Comparison of ENCODE assay signal across 8 mouse cellular contexts in genomic region chr2:91053181-91053933, GRCm38 (mm10). TPM values are rescaled to one million over a fixed set of nuclear protein-coding genes. Genes with fewer than 3 reads are reported as not detected.
DNase-seq lines count a peak whose midpoint lies in the region; ATAC-seq and TF ChIP-seq lines count a peak whose summit lies in the region.

No protein-coding gene starts in this region.

- intact Hi-C loops in gastrocnemius, postnatal 14 days (cut with DNase I; ENCODE audit: low total_unique reads): no loop called here
- intact Hi-C loops in gastrocnemius, postnatal 36 days (cut with DNase I): no loop called here

- no peak for TF ChIP-seq CTCF in intestine, postnatal 0 days (IDR thresholded peaks at IDR 0.05; ENCODE audit: low read depth)
- TF ChIP-seq CTCF in olfactory bulb, adult 2 months (IDR thresholded peaks at IDR 0.05; ENCODE audit: insufficient read depth, low read depth, low read length): no peak

- DNase-seq in embryonic facial prominence, embryonic 14.5 days (ENCODE audit: low spot score): no peak
- no peak for DNase-seq in gastrocnemius, postnatal 14 days
- no peak for DNase-seq in gastrocnemius, postnatal 36 days

- peak overlapping the region; percentile 90 for H3K9ac ChIP-seq in embryonic facial prominence, embryonic 14.5 days (ENCODE audit: low read depth, low read length)
- H3K9ac ChIP-seq in intestine, postnatal 0 days (ENCODE audit: low read depth, low read length): peak overlapping the region; percentile 79; the same call in 1 of the 2 replicates

- H3K4me3 ChIP-seq in megakaryocyte, embryonic 14.5 days (replicated peaks): peak overlapping the region; percentile 98
- H3K4me3 ChIP-seq in embryonic facial prominence, embryonic 14.5 days (ENCODE audit: low read depth, low read length): peak overlapping the region; percentile 80
- H3K4me3 ChIP-seq in intestine, postnatal 0 days (ENCODE audit: low read depth, low read length): peak overlapping the region; percentile 85
- peak overlapping the region; percentile 93 for H3K4me3 ChIP-seq in olfactory bulb, adult 2 months (ENCODE audit: insufficient read depth, low read depth, low read length)

- peaks cover 58% of the 10 kb centered on the region for H3K4me1 ChIP-seq in megakaryocyte, embryonic 14.5 days
- peaks cover 6% of the 10 kb centered on the region; the same call in 1 of the 2 replicates for H3K4me1 ChIP-seq in embryonic facial prominence, embryonic 14.5 days (ENCODE audit: control insufficient read depth, insufficient read depth, low read length)
- H3K4me1 ChIP-seq in intestine, postnatal 0 days (replicated peaks; ENCODE audit: control insufficient read depth, insufficient read depth, low read length): peaks cover 6% of the 10 kb centered on the region
- H3K4me1 ChIP-seq in olfactory bulb, adult 2 months (ENCODE audit: control insufficient read depth, insufficient read depth, low read length): peaks cover 9% of the 10 kb centered on the region

- H3K27me3 ChIP-seq in megakaryocyte, embryonic 14.5 days (replicated peaks): no peaks in the 10 kb centered on the region
- no peaks in the 10 kb centered on the region for H3K27me3 ChIP-seq in embryonic facial prominence, embryonic 14.5 days (replicated peaks; ENCODE audit: control insufficient read depth, insufficient read depth, low read length)
- no peaks in the 10 kb centered on the region for H3K27me3 ChIP-seq in intestine, postnatal 0 days (replicated peaks; ENCODE audit: control insufficient read depth, insufficient read depth, low read length)

- H3K36me3 ChIP-seq in megakaryocyte, embryonic 14.5 days (replicated peaks; ENCODE audit: low read length): peaks cover 44% of the 10 kb centered on the region
- peaks cover 35% of the 10 kb centered on the region for H3K36me3 ChIP-seq in embryonic facial prominence, embryonic 14.5 days (ENCODE audit: control insufficient read depth, insufficient read depth, low read length)
- peaks cover 31% of the 10 kb centered on the region for H3K36me3 ChIP-seq in intestine, postnatal 0 days (ENCODE audit: control insufficient read depth, insufficient read depth)

- 0% methylated on average over 6 of the region's 6 CpGs for whole genome bisulfite sequencing in embryonic facial prominence, embryonic 14.5 days
- WGBS in intestine, postnatal 0 days: under 1% methylated on average over 6 of the region's 6 CpGs
- WGBS in olfactory bulb, adult 2 months: under 1% methylated on average over 6 of the region's 6 CpGs

- H3K9me3 ChIP-seq in megakaryocyte, embryonic 14.5 days: no peaks in the 10 kb centered on the region
- no peaks in the 10 kb centered on the region for H3K9me3 ChIP-seq in embryonic facial prominence, embryonic 14.5 days (ENCODE audit: control insufficient read depth, low read length)
- no peaks in the 10 kb centered on the region for H3K9me3 ChIP-seq in intestine, postnatal 0 days (ENCODE audit: control insufficient read depth)

- no peak for TF ChIP-seq POLR2A in olfactory bulb, adult 2 months (IDR thresholded peaks at IDR 0.05; ENCODE audit: insufficient read depth, low read depth, low read length)

- H3K27ac ChIP-seq in embryonic facial prominence, embryonic 14.5 days (replicated peaks; ENCODE audit: low read depth, low read length): no peak overlapping the region; the same call in 1 of the 2 replicates
- no peak overlapping the region for H3K27ac ChIP-seq in intestine, postnatal 0 days (ENCODE audit: low read depth, low read length)
- H3K27ac ChIP-seq in olfactory bulb, adult 2 months (ENCODE audit: insufficient read depth, low read depth, low read length): no peak overlapping the region

- ATAC-seq in megakaryocyte, adult 5-6 weeks (ENCODE audit: poor library complexity, severe bottlenecking): no peak; the same call in 1 of the 2 replicates
- peak; percentile 58 for ATAC-seq in embryonic facial prominence, embryonic 14.5 days (ENCODE audit: low read depth)
- peak; percentile 14 for ATAC-seq in intestine, postnatal 0 days
- ATAC-seq in granulocyte monocyte progenitor cell, adult 5-6 weeks (replicated peaks; ENCODE audit: poor library complexity, severe bottlenecking): no peak

- H3K4me2 ChIP-seq in embryonic facial prominence, embryonic 14.5 days (ENCODE audit: low read depth, low read length): peak overlapping the region; percentile 55
- H3K4me2 ChIP-seq in intestine, postnatal 0 days (replicated peaks; ENCODE audit: low read depth): peak overlapping the region; percentile 72

RNA-seq across cellular contexts. Expression of gene Psmc3, which starts 0.5 kb away (rescaled TPM):
- polyA plus RNA-seq in megakaryocyte, embryonic 14.5 days (2012; ENCODE audit: insufficient read depth, low replicate concordance): 29.3 and 127 TPM in 2 replicates
- 65.1 and 69.7 TPM in 2 replicates for total RNA-seq in megakaryocyte, adult 5-6 weeks (2015)
- total RNA-seq in megakaryocyte, adult 5-6 weeks (2017): 226 TPM in 2 replicates
- 309 and 320 TPM in 2 replicates for polyA plus RNA-seq in embryonic facial prominence, embryonic 14.5 days (2014; fragmentation: Nextera tagmentation; extraction: Ambion mirVana)
- polyA plus RNA-seq in intestine, postnatal 0 days (2015; fragmentation: Nextera tagmentation; extraction: Ambion mirVana): 155 and 163 TPM in 2 replicates
- polyA plus RNA-seq in olfactory bulb, adult 2 months (2012; ENCODE audit: insufficient read depth, insufficient read length, low replicate concordance, missing spikeins): not detected in 2 replicates
- 155 and 159 TPM in 2 replicates for total RNA-seq in granulocyte monocyte progenitor cell, adult 5-6 weeks (2014; fragmentation: Nextera tagmentation)
- 282 TPM in 2 replicates for total RNA-seq in granulocyte monocyte progenitor cell, adult 5-6 weeks (2017)
- total RNA-seq in gastrocnemius, postnatal 14 days (2021): 100 to 1,000 TPM; 279 to 288 TPM
- total RNA-seq in gastrocnemius, postnatal 36 days (2021): 100 to 1,000 TPM; 223 to 229 TPM

RNA-seq across cellular contexts. Expression of gene Slc39a13, which starts 16.9 kb away (rescaled TPM):
- polyA plus RNA-seq in megakaryocyte, embryonic 14.5 days (2012; ENCODE audit: insufficient read depth, low replicate concordance): 28.0 and 30.3 TPM in 2 replicates
- total RNA-seq in megakaryocyte, adult 5-6 weeks (2015): 8.4 and 15.6 TPM in 2 replicates
- total RNA-seq in megakaryocyte, adult 5-6 weeks (2017): 6.5 and 10.9 TPM in 2 replicates
- 62.1 and 64.8 TPM in 2 replicates for polyA plus RNA-seq in embryonic facial prominence, embryonic 14.5 days (2014; fragmentation: Nextera tagmentation; extraction: Ambion mirVana)
- 12.6 and 15.0 TPM in 2 replicates for polyA plus RNA-seq in intestine, postnatal 0 days (2015; fragmentation: Nextera tagmentation; extraction: Ambion mirVana)
- polyA plus RNA-seq in olfactory bulb, adult 2 months (2012; ENCODE audit: insufficient read depth, insufficient read length, low replicate concordance, missing spikeins): not detected in 2 replicates
- 10.0 and 35.1 TPM in 2 replicates for total RNA-seq in granulocyte monocyte progenitor cell, adult 5-6 weeks (2014; fragmentation: Nextera tagmentation)
- total RNA-seq in granulocyte monocyte progenitor cell, adult 5-6 weeks (2017): 4.8 and 9.4 TPM in 2 replicates
- total RNA-seq in gastrocnemius, postnatal 14 days (2021): 10 to 100 TPM; 21.7 to 25.9 TPM
- total RNA-seq in gastrocnemius, postnatal 36 days (2021): 10 to 100 TPM; 21.1 to 21.7 TPM

RNA-seq across cellular contexts. Expression of gene Rapsn, which starts 17.9 kb away (rescaled TPM):
- 6.0 and 10.3 TPM in 2 replicates for polyA plus RNA-seq in megakaryocyte, embryonic 14.5 days (2012; ENCODE audit: insufficient read depth, low replicate concordance)
- 0.46 and 0.47 TPM in 2 replicates for total RNA-seq in megakaryocyte, adult 5-6 weeks (2015)
- total RNA-seq in megakaryocyte, adult 5-6 weeks (2017): 0.51 and 1.3 TPM in 2 replicates
- 35.4 and 40.5 TPM in 2 replicates for polyA plus RNA-seq in embryonic facial prominence, embryonic 14.5 days (2014; fragmentation: Nextera tagmentation; extraction: Ambion mirVana)
- 0.50 and 0.55 TPM in 2 replicates for polyA plus RNA-seq in intestine, postnatal 0 days (2015; fragmentation: Nextera tagmentation; extraction: Ambion mirVana)
- not detected in 2 replicates for polyA plus RNA-seq in olfactory bulb, adult 2 months (2012; ENCODE audit: insufficient read depth, insufficient read length, low replicate concordance, missing spikeins)
- total RNA-seq in granulocyte monocyte progenitor cell, adult 5-6 weeks (2014; fragmentation: Nextera tagmentation): 1.5 and 8.2 TPM in 2 replicates
- 0.39 TPM in 1 of 2 replicates, not detected in the other for total RNA-seq in granulocyte monocyte progenitor cell, adult 5-6 weeks (2017)
- total RNA-seq in gastrocnemius, postnatal 14 days (2021): 10 to 100 TPM; 22.4 to 23.0 TPM
- 10 to 100 TPM; 21.7 to 23.9 TPM for total RNA-seq in gastrocnemius, postnatal 36 days (2021)

RNA-seq across cellular contexts. Expression of gene Spi1, which starts 28.8 kb away (rescaled TPM):
- polyA plus RNA-seq in megakaryocyte, embryonic 14.5 days (2012; ENCODE audit: insufficient read depth, low replicate concordance): 24.1 and 123 TPM in 2 replicates
- total RNA-seq in megakaryocyte, adult 5-6 weeks (2015): 348 and 384 TPM in 2 replicates
- total RNA-seq in megakaryocyte, adult 5-6 weeks (2017): 253 and 295 TPM in 2 replicates
- polyA plus RNA-seq in embryonic facial prominence, embryonic 14.5 days (2014; fragmentation: Nextera tagmentation; extraction: Ambion mirVana): 10.2 and 10.6 TPM in 2 replicates
- polyA plus RNA-seq in intestine, postnatal 0 days (2015; fragmentation: Nextera tagmentation; extraction: Ambion mirVana): 5.1 and 7.3 TPM in 2 replicates
- not detected in 2 replicates for polyA plus RNA-seq in olfactory bulb, adult 2 months (2012; ENCODE audit: insufficient read depth, insufficient read length, low replicate concordance, missing spikeins)
- total RNA-seq in granulocyte monocyte progenitor cell, adult 5-6 weeks (2014; fragmentation: Nextera tagmentation): 208 and 244 TPM in 2 replicates
- total RNA-seq in granulocyte monocyte progenitor cell, adult 5-6 weeks (2017): 114 and 139 TPM in 2 replicates
- total RNA-seq in gastrocnemius, postnatal 14 days (2021): 1 to 10 TPM; 1.5 to 2.1 TPM
- 1 to 10 TPM in 1 of 2 experiments, under 1 TPM in 1; 0.91 to 1.1 TPM for total RNA-seq in gastrocnemius, postnatal 36 days (2021)

Comparison
In these comparisons a context has a peak if more than half of its experiments do, and no peak if none do; other contexts are left out.
1. ATAC-seq: peak in embryonic facial prominence, embryonic 14.5 days (single experiment) and intestine, postnatal 0 days (single experiment); none in megakaryocyte, adult 5-6 weeks (single experiment) and granulocyte monocyte progenitor cell, adult 5-6 weeks (single experiment).
2. Peak in every context shown above with its lines, with median percentiles within 50 percentile points of each other: H3K4me3 ChIP-seq.